In genomic region chr10:121585791-121586642, GRCm38 (mm10) we compare ENCODE assay signal across 8 mouse cellular contexts. TPM values are rescaled to one million over a fixed set of nuclear protein-coding genes. Genes with fewer than 3 reads are reported as not detected.
DNase-seq lines count a peak whose midpoint lies in the region; ATAC-seq lines count a peak whose summit lies in the region.

No protein-coding gene starts in this region.

- H3K4me2 ChIP-seq in forebrain, embryonic 14.5 days (ENCODE audit: low read length): peak overlapping the region; percentile 82
- H3K4me2 ChIP-seq in intestine, embryonic 15.5 days (replicated peaks): peak overlapping the region; percentile 64
- H3K4me2 ChIP-seq in midbrain, embryonic 13.5 days (replicated peaks): peak overlapping the region; percentile 74

- peak overlapping the region; percentile 78 for H3K9ac ChIP-seq in forebrain, embryonic 14.5 days (ENCODE audit: low read length)
- peak overlapping the region; percentile 83 for H3K9ac ChIP-seq in intestine, embryonic 15.5 days
- H3K9ac ChIP-seq in midbrain, embryonic 13.5 days (replicated peaks): peak overlapping the region; percentile 91

- H3K27me3 ChIP-seq in forebrain, embryonic 14.5 days (replicated peaks; ENCODE audit: control insufficient read depth, insufficient read depth, low read length): no peaks in the 10 kb centered on the region
- no peaks in the 10 kb centered on the region for H3K27me3 ChIP-seq in intestine, embryonic 15.5 days (replicated peaks)
- no peaks in the 10 kb centered on the region for H3K27me3 ChIP-seq in midbrain, embryonic 13.5 days

- peak overlapping the region; percentile 44; the same call in 1 of the 2 replicates for H3K27ac ChIP-seq in forebrain, embryonic 14.5 days (ENCODE audit: low read depth, low read length)
- peak overlapping the region; percentile 73 for H3K27ac ChIP-seq in intestine, embryonic 15.5 days
- H3K27ac ChIP-seq in midbrain, embryonic 13.5 days: peak overlapping the region; percentile 44; the same call in 1 of the 2 replicates

- 7% methylated on average over 24 of the region's 48 CpGs for WGBS in forebrain, embryonic 14.5 days
- 2% methylated on average over 45 of the region's 48 CpGs for WGBS in intestine, embryonic 15.5 days
- WGBS in midbrain, embryonic 13.5 days: 6% methylated on average over 27 of the region's 48 CpGs

- H3K4me1 ChIP-seq in forebrain, embryonic 14.5 days (ENCODE audit: control insufficient read depth, insufficient read depth, low read length): peaks cover 8% of the 10 kb centered on the region; the same call in 1 of the 2 replicates
- H3K4me1 ChIP-seq in intestine, embryonic 15.5 days (replicated peaks): peaks cover 5% of the 10 kb centered on the region
- H3K4me1 ChIP-seq in midbrain, embryonic 13.5 days (replicated peaks): peaks cover 16% of the 10 kb centered on the region

- no peaks in the 10 kb centered on the region for H3K9me3 ChIP-seq in forebrain, embryonic 14.5 days (replicated peaks; ENCODE audit: control insufficient read depth, low read length)
- no peaks in the 10 kb centered on the region for H3K9me3 ChIP-seq in intestine, embryonic 15.5 days
- no peaks in the 10 kb centered on the region for H3K9me3 ChIP-seq in midbrain, embryonic 13.5 days

- ATAC-seq in forebrain, embryonic 14.5 days: peak; percentile 79
- peak; percentile 82 for ATAC-seq in intestine, embryonic 15.5 days
- ATAC-seq in midbrain, embryonic 13.5 days: peak; percentile 84
- no peak for ATAC-seq in monocyte, adult 5-6 weeks (replicated peaks; ENCODE audit: insufficient number of reproducible peaks, low FRiP score, low TSS enrichment, poor library complexity, severe bottlenecking)

- peak overlapping the region; percentile 87 for H3K4me3 ChIP-seq in forebrain, embryonic 14.5 days (ENCODE audit: low read depth, low read length)
- H3K4me3 ChIP-seq in intestine, embryonic 15.5 days (replicated peaks): peak overlapping the region; percentile 94
- H3K4me3 ChIP-seq in midbrain, embryonic 13.5 days (replicated peaks): peak overlapping the region; percentile 88

- peaks cover 39% of the 10 kb centered on the region for H3K36me3 ChIP-seq in forebrain, embryonic 14.5 days (ENCODE audit: control insufficient read depth, insufficient read depth, low read length)
- H3K36me3 ChIP-seq in intestine, embryonic 15.5 days: peaks cover 19% of the 10 kb centered on the region
- H3K36me3 ChIP-seq in midbrain, embryonic 13.5 days: peaks cover 36% of the 10 kb centered on the region

- peak; percentile 14 to 41 for DNase-seq in cerebellum, postnatal 10 days
- DNase-seq in cerebellum, adult 9-11 months: no peak
- peak; percentile 43 for DNase-seq in urinary bladder, postnatal 14 days (ENCODE audit: low spot score)
- DNase-seq in urinary bladder, postnatal 10 days (ENCODE audit: low spot score): no peak
- peak; percentile 13 for DNase-seq in forebrain, embryonic 14.5 days (ENCODE audit: low spot score)

RNA-seq across cellular contexts. Expression of gene Tbk1, which starts 0.6 kb away (rescaled TPM):
- 34.7 and 38.3 TPM in 2 replicates for polyA plus RNA-seq in forebrain, embryonic 14.5 days (2014; fragmentation: Nextera tagmentation; extraction: Ambion mirVana)
- 32.9 and 35.1 TPM in 2 replicates for polyA plus RNA-seq in intestine, embryonic 15.5 days (2015; fragmentation: Nextera tagmentation; extraction: Ambion mirVana)
- 33.4 and 34.6 TPM in 2 replicates for polyA plus RNA-seq in midbrain, embryonic 13.5 days (2015; fragmentation: Nextera tagmentation; extraction: Ambion mirVana)
- 135 to 157 TPM (median 139 TPM) in 3 replicates for total RNA-seq in monocyte, adult 5-6 weeks (2017)

RNA-seq across cellular contexts. Expression of gene Xpot, which starts 40.1 kb away (rescaled TPM):
- polyA plus RNA-seq in forebrain, embryonic 14.5 days (2014; fragmentation: Nextera tagmentation; extraction: Ambion mirVana): 29.5 and 38.1 TPM in 2 replicates
- polyA plus RNA-seq in intestine, embryonic 15.5 days (2015; fragmentation: Nextera tagmentation; extraction: Ambion mirVana): 46.3 and 46.5 TPM in 2 replicates
- 27.7 and 31.9 TPM in 2 replicates for polyA plus RNA-seq in midbrain, embryonic 13.5 days (2015; fragmentation: Nextera tagmentation; extraction: Ambion mirVana)
- total RNA-seq in monocyte, adult 5-6 weeks (2017): 30.4 to 51.3 TPM (median 32.6 TPM) in 3 replicates

RNA-seq across cellular contexts. Expression of gene D930020B18Rik, which starts 55.4 kb away (rescaled TPM):
- 0.18 and 0.26 TPM in 2 replicates for polyA plus RNA-seq in forebrain, embryonic 14.5 days (2014; fragmentation: Nextera tagmentation; extraction: Ambion mirVana)
- 0.23 and 0.39 TPM in 2 replicates for polyA plus RNA-seq in intestine, embryonic 15.5 days (2015; fragmentation: Nextera tagmentation; extraction: Ambion mirVana)
- 0.15 and 0.19 TPM in 2 replicates for polyA plus RNA-seq in midbrain, embryonic 13.5 days (2015; fragmentation: Nextera tagmentation; extraction: Ambion mirVana)
- total RNA-seq in monocyte, adult 5-6 weeks (2017): not detected in 3 replicates

Comparison
In these comparisons a context has a peak if more than half of its experiments do, and no peak if none do; other contexts are left out.
1. DNase-seq: peak in cerebellum, postnatal 10 days (2 of 2), urinary bladder, postnatal 14 days (single experiment) and forebrain, embryonic 14.5 days (single experiment); none in cerebellum, adult 9-11 months (single experiment) and urinary bladder, postnatal 10 days (single experiment).
2. Peak in every context shown above with its lines, with median percentiles within 50 percentile points of each other: H3K27ac ChIP-seq, H3K4me2 ChIP-seq, H3K4me3 ChIP-seq and H3K9ac ChIP-seq.